Mouse (Mus musculus): ENCODE results near the gene Vti1a. TPM values are rescaled to one million over a fixed set of nuclear protein-coding genes. Genes with fewer than 3 reads are reported as not detected.

The Vti1a gene
- polyA plus RNA-seq, 1 experiment from 2014 or later, result 42.1 TPM

DNA sequence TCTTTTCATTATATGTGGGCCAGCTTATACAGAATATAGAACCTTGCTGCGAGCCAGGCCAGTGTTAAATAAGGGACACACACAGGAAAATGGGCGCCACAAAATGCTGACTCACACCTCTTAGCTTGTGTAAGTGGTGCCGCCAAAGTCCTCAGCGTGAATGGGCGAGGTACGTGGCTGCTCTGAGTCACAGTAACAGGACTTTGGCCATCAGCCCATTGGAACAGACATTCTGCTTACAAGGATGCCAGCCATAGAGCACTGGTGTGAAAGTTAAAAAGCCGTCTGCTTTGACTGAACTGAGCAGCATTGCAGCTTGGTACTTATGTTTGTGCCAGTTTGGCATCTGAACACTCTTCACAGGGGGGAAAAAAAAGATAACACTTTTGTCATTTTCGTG is 107.9 kb downstream of the Vti1a start:
- no peaks in the 10 kb centered on the region for H3K9me3 ChIP-seq (replicated peaks; ENCODE audit: control insufficient read depth, low read length, poor library complexity, severe bottlenecking)
- peak; percentile 71 for ATAC-seq
- H3K27ac ChIP-seq (ENCODE audit: low read length), result no peak overlapping the region
- H3K27me3 ChIP-seq (ENCODE audit: control insufficient read depth, insufficient read depth, low read depth, low read length), result no peaks in the 10 kb centered on the region
- no peak overlapping the region for H3K9ac ChIP-seq (ENCODE audit: low read depth, low read length)
- H3K4me2 ChIP-seq (ENCODE audit: low read length), result no peak overlapping the region
- H3K36me3 ChIP-seq (ENCODE audit: control insufficient read depth, insufficient read depth, low read length), result no peaks in the 10 kb centered on the region
- no peak overlapping the region for H3K4me3 ChIP-seq (ENCODE audit: low read depth, low read length)
- 0 out of 2 replicates have a peak, but pooled peaks cover 3% of the 10 kb centered on the region for H3K4me1 ChIP-seq (ENCODE audit: control insufficient read depth, insufficient read depth, low read length)
- 63% methylated on average over 8 of the region's 8 CpGs for WGBS

DNA sequence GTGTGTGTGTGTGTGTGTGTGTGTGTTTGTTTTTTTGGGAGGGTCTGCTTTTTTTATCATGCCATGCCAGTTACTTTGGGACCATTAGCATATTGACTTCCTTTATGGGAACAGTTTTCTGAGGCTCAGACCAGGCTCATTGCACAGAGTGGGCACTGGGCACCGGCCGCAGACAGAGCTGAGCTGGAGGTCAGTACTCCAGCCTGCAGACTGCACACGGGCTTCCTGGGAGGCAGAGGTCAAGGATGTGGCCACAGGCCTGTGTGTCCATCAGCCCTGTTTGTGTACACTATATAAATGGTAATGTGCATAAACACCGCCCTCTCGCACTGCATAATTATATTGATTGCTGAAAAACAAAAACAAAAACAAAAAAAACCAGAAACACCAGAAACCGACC is 108.4 kb downstream of the Vti1a start:
- no peak overlapping the region for H3K9ac ChIP-seq (ENCODE audit: low read depth, low read length)
- ATAC-seq, result no peak
- WGBS, result 71% methylated on average over 6 of the region's 6 CpGs

DNA sequence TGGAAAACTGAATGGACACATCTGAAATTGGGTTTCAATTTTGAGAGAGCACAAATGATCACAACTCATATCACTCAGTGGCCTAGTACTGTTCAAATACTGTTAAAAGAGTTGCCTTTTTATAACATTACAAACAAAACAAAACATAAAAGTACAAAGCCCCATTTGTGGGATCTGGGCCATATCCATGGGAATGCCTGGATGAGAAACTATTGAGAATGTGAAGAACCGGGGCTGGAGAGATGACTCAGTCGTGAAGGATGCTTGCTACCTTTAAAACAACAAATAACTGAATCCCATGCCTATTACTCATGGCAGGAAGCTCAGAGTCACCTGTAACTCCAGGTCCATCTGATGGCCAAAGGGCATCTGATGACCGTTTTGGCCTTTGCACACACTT is 124.2 kb downstream of the Vti1a start:
- Histone ChIP-seq H3K27me3 (ENCODE audit: control insufficient read depth, insufficient read depth, low read depth, low read length) (no peaks in the 10 kb centered on the region), H3K36me3 (ENCODE audit: control insufficient read depth, insufficient read depth, low read length) (no peaks in the 10 kb centered on the region), H3K9me3 (replicated peaks; ENCODE audit: control insufficient read depth, low read length, poor library complexity, severe bottlenecking) (no peaks in the 10 kb centered on the region), H3K9ac (ENCODE audit: low read depth, low read length) (no peak overlapping the region), H3K4me2 (ENCODE audit: low read length) (no peak overlapping the region), H3K27ac (ENCODE audit: low read length) (no peak overlapping the region), H3K4me1 (ENCODE audit: control insufficient read depth, insufficient read depth, low read length) (no peaks in the 10 kb centered on the region), H3K4me3 (ENCODE audit: low read depth, low read length) (no peak overlapping the region)
- WGBS, result 92% methylated on average over 3 of the region's 3 CpGs
- no peak for ATAC-seq

More for the DNA sequence above, 108.4 kb downstream of the Vti1a start:
- Histone ChIP-seq H3K4me1 (ENCODE audit: control insufficient read depth, insufficient read depth, low read length) (0 out of 2 replicates have a peak, but pooled peaks cover 3% of the 10 kb centered on the region), H3K4me2 (ENCODE audit: low read length) (no peak overlapping the region), H3K36me3 (ENCODE audit: control insufficient read depth, insufficient read depth, low read length) (no peaks in the 10 kb centered on the region), H3K4me3 (ENCODE audit: low read depth, low read length) (no peak overlapping the region), H3K27me3 (ENCODE audit: control insufficient read depth, insufficient read depth, low read depth, low read length) (no peaks in the 10 kb centered on the region), H3K9me3 (replicated peaks; ENCODE audit: control insufficient read depth, low read length, poor library complexity, severe bottlenecking) (no peaks in the 10 kb centered on the region), H3K27ac (ENCODE audit: low read length) (no peak overlapping the region)

DNA sequence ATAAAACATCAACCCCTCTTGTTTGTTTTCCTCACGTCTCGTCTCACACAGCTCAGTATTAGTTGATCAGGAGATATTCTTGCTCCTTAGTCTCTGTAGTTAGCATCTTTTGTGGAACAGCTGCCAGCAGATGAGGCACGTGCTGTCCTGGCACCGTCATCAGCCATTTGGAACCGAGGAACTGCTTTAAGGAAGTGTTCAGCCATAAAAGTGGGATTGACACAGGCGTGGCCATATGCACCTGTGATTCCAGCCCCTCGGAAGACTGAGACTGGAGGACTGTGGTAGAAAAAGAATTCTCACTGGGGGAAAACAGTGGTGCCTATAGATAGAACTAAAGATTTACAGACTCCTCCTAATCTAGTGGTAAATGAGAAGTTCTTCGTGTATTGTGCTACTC is 127.5 kb downstream of the Vti1a start:
- WGBS, result 78% methylated on average over 8 of the region's 8 CpGs
- Histone ChIP-seq H3K36me3 (ENCODE audit: control insufficient read depth, insufficient read depth, low read length) (no peaks in the 10 kb centered on the region), H3K27me3 (ENCODE audit: control insufficient read depth, insufficient read depth, low read depth, low read length) (no peaks in the 10 kb centered on the region), H3K4me3 (ENCODE audit: low read depth, low read length) (no peak overlapping the region), H3K4me1 (ENCODE audit: control insufficient read depth, insufficient read depth, low read length) (no peaks in the 10 kb centered on the region), H3K9ac (ENCODE audit: low read depth, low read length) (no peak overlapping the region), H3K4me2 (ENCODE audit: low read length) (no peak overlapping the region), H3K27ac (ENCODE audit: low read length) (no peak overlapping the region), H3K9me3 (replicated peaks; ENCODE audit: control insufficient read depth, low read length, poor library complexity, severe bottlenecking) (no peaks in the 10 kb centered on the region)
- ATAC-seq, result no peak

DNA sequence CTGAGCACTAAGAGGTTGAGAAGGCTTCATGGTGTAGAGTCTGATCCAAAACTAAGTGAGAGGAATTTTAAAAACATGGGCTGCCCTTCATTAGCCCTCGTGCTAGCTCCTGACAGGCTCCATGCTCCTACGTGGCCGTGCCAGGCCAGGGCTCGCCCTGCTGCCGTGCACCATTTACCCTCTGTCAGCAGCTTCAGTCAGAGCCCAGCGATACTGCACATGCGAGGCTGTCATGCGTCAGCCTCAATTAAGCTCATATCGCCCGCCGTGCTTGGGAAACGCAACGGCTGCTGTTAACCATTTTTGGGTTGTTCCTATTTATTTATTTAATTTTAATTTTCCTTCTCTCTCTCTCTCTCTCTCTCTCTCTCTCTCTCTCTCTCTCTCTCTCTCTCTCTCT is 133.0 kb downstream of the Vti1a start:
- 21% methylated on average over 13 of the region's 13 CpGs for WGBS
- peaks cover 9% of the 10 kb centered on the region; the same call in 1 of the 2 replicates for H3K4me1 ChIP-seq (ENCODE audit: control insufficient read depth, insufficient read depth, low read length)
- peak overlapping the region; percentile 36 for H3K4me2 ChIP-seq (ENCODE audit: low read length)
- peak; percentile 71; the same call in 1 of the 2 replicates for ATAC-seq
- no peak overlapping the region for H3K9ac ChIP-seq (ENCODE audit: low read depth, low read length)
- H3K27me3 ChIP-seq (ENCODE audit: control insufficient read depth, insufficient read depth, low read depth, low read length), result no peaks in the 10 kb centered on the region
- no peaks in the 10 kb centered on the region for H3K9me3 ChIP-seq (replicated peaks; ENCODE audit: control insufficient read depth, low read length, poor library complexity, severe bottlenecking)
- no peak overlapping the region; the same call in 1 of the 2 replicates for H3K27ac ChIP-seq (ENCODE audit: low read length)
- H3K36me3 ChIP-seq (ENCODE audit: control insufficient read depth, insufficient read depth, low read length), result no peaks in the 10 kb centered on the region
- H3K4me3 ChIP-seq (ENCODE audit: low read depth, low read length), result no peak overlapping the region

DNA sequence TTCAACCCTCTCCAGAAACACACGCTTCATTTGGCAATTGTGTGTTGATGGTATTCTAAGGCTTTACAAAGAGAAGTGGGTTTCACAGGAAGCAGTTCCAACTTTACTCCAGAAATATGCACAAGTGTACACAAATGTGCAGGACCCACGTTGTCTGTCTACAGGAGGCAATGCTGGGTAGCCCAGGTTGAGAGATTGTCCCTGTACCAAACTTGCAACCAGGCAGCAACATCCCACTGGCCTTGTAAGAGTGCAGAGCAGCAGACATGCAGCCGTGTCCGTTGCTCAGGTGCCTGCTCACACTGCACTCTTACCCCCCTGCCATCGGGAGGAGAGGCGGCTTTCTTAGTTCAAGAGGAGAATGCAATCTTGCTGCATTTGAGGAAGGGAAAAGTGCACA is 133.4 kb downstream of the Vti1a start:
- H3K9me3 ChIP-seq (replicated peaks; ENCODE audit: control insufficient read depth, low read length, poor library complexity, severe bottlenecking), result no peaks in the 10 kb centered on the region
- no peak overlapping the region for H3K27ac ChIP-seq (ENCODE audit: low read length)
- H3K4me1 ChIP-seq (ENCODE audit: control insufficient read depth, insufficient read depth, low read length), result peaks cover 9% of the 10 kb centered on the region; the same call in 1 of the 2 replicates
- no peak overlapping the region for H3K9ac ChIP-seq (ENCODE audit: low read depth, low read length)
- no peak overlapping the region for H3K4me3 ChIP-seq (ENCODE audit: low read depth, low read length)
- H3K27me3 ChIP-seq (ENCODE audit: control insufficient read depth, insufficient read depth, low read depth, low read length), result no peaks in the 10 kb centered on the region
- H3K4me2 ChIP-seq (ENCODE audit: low read length), result peak overlapping the region; percentile 36; the same call in 1 of the 2 replicates
- no peak for ATAC-seq
- no peaks in the 10 kb centered on the region for H3K36me3 ChIP-seq (ENCODE audit: control insufficient read depth, insufficient read depth, low read length)
- WGBS, result 41% methylated on average over 6 of the region's 6 CpGs

DNA sequence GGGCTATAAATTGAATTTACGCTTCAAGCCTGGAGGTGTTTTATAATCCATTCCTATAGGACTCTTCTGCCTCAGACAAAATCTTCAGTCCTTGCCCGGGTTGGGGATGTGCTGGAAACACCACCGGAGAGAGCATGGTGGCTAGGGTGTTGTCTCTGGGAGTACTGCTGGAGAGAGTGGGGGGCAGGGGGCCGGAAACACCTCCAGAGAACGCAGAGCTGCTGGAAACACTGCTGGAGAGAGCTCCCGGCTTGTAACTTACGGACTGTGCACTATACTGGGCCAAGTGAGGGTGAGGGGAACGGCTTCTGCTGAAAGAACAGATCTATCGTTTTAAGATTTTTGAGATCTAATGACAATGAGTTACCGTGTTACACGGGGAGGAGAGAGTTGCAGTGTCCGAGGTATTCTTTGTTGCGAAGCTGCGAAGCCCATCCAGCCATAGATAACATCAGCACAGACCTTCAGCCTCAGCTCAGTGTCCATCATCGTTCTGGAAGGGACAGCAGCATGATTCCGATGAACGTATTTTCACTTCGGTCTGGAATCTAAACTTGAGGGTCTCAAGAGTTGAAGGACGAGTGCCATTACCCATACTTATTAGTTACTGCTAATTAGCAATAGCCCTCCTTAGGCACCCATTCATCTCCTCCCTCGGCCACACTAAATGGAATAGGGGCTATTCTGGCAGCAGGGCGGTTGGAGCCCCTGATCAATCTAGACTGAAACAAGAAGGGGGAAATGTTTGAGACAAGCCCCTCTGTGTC is 140.4 kb downstream of the Vti1a start:
- no peak for ATAC-seq
- H3K4me2 ChIP-seq (ENCODE audit: low read length), result 0 out of 2 replicates have a peak overlapping the region, but pooled peaks have one; percentile 4
- no peaks in the 10 kb centered on the region for H3K27me3 ChIP-seq (ENCODE audit: control insufficient read depth, insufficient read depth, low read depth, low read length)
- no peak overlapping the region for H3K9ac ChIP-seq (ENCODE audit: low read depth, low read length)
- H3K4me3 ChIP-seq (ENCODE audit: low read depth, low read length), result no peak overlapping the region
- peaks cover 9% of the 10 kb centered on the region for H3K4me1 ChIP-seq (ENCODE audit: control insufficient read depth, insufficient read depth, low read length)
- no peaks in the 10 kb centered on the region for H3K36me3 ChIP-seq (ENCODE audit: control insufficient read depth, insufficient read depth, low read length)
- no peak overlapping the region for H3K27ac ChIP-seq (ENCODE audit: low read length)
- no peaks in the 10 kb centered on the region for H3K9me3 ChIP-seq (replicated peaks; ENCODE audit: control insufficient read depth, low read length, poor library complexity, severe bottlenecking)
- WGBS, result 56% methylated on average over 21 of the region's 21 CpGs

DNA sequence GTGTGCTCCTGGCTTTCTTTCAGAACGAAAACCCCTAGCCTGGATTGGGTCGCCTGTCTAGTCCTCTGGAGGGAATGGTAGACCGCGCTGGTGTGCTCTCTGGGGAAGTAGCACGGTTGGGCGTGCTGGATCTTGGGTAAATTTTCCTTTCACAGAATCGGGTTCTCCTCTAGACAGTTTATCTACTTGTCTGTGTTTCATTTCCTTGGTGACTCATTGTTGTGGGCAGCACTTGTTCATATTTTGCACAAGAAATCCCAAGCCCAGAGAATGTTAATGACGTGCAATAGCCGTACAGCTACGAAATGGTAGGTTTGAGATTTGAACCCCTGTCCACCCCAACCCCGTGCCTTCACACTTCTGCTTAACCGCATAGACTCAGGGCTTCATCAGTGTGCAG is 145.9 kb downstream of the Vti1a start:
- H3K27me3 ChIP-seq (ENCODE audit: control insufficient read depth, insufficient read depth, low read depth, low read length), result no peaks in the 10 kb centered on the region
- 85% methylated on average over 12 of the region's 12 CpGs for WGBS
- no peak for ATAC-seq

DNA sequence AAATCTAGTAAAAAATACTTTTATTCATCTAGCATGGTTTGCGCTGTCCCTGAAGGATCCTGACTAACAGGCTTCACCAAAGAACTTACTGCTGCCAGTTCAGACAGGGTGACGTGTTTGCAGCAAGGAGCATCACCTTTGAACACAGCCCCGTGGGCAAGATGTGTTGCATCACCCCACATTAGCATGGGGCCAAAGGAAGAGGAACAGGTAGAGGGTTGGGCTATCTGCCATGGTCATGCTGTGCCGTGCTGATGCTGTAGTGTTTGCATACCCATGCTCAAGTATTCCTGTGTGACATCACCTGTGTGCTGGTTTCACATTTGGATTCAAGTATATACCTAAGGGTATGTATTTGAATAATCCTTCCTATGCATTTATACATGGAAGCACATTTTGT is 147.6 kb downstream of the Vti1a start:
- H3K4me3 ChIP-seq (ENCODE audit: low read depth, low read length), result no peak overlapping the region
- 88% methylated on average over 4 of the region's 4 CpGs for WGBS
- no peak overlapping the region for H3K9ac ChIP-seq (ENCODE audit: low read depth, low read length)
- H3K27me3 ChIP-seq (ENCODE audit: control insufficient read depth, insufficient read depth, low read depth, low read length), result no peaks in the 10 kb centered on the region
- H3K4me1 ChIP-seq (ENCODE audit: control insufficient read depth, insufficient read depth, low read length), result 0 out of 2 replicates have a peak, but pooled peaks cover under 1% of the 10 kb centered on the region
- H3K36me3 ChIP-seq (ENCODE audit: control insufficient read depth, insufficient read depth, low read length), result no peaks in the 10 kb centered on the region
- no peaks in the 10 kb centered on the region for H3K9me3 ChIP-seq (replicated peaks; ENCODE audit: control insufficient read depth, low read length, poor library complexity, severe bottlenecking)
- no peak overlapping the region for H3K4me2 ChIP-seq (ENCODE audit: low read length)
- no peak overlapping the region for H3K27ac ChIP-seq (ENCODE audit: low read length)
- no peak for ATAC-seq

More for the DNA sequence above, 145.9 kb downstream of the Vti1a start:
- Histone ChIP-seq H3K4me3 (ENCODE audit: low read depth, low read length) (no peak overlapping the region), H3K4me1 (ENCODE audit: control insufficient read depth, insufficient read depth, low read length) (no peaks in the 10 kb centered on the region), H3K4me2 (ENCODE audit: low read length) (no peak overlapping the region), H3K9ac (ENCODE audit: low read depth, low read length) (no peak overlapping the region), H3K27ac (ENCODE audit: low read length) (no peak overlapping the region; the same call in 1 of the 2 replicates), H3K9me3 (replicated peaks; ENCODE audit: control insufficient read depth, low read length, poor library complexity, severe bottlenecking) (no peaks in the 10 kb centered on the region), H3K36me3 (ENCODE audit: control insufficient read depth, insufficient read depth, low read length) (no peaks in the 10 kb centered on the region)

Measured in midbrain, embryonic 16.5 days (tissue).